Mouse (Mus musculus) CD4-positive helper T cell, adult 2 months (primary cell): ENCODE results near the gene Fig4.

Experiments used
- DNase-seq: peaks from one replicate; pipeline ENCODE4 v3.0.0-alpha.2; 2012; ENCODE audit warnings: low read depth, missing footprints, low spot score

Fig4 gene

DNA sequence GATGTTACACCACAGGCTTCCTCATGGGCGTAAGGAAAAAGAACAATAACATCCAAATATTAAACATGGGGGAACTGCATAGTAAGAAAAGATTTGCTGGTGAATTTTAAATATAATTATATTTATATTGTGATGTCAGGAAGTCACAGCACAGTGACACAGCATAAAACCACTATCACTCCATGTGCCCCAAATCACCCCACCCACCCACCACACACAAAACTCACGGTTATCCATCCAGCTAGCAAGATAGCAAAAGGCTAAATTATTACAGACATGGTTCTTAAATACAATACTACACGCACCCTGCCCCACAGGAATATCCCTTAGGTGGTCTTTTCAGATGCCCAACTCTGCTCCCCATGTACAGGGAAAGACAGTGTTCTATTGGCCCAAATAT lies 89.0 kb downstream of the Fig4 start:
- DNase-seq = no peak

DNA sequence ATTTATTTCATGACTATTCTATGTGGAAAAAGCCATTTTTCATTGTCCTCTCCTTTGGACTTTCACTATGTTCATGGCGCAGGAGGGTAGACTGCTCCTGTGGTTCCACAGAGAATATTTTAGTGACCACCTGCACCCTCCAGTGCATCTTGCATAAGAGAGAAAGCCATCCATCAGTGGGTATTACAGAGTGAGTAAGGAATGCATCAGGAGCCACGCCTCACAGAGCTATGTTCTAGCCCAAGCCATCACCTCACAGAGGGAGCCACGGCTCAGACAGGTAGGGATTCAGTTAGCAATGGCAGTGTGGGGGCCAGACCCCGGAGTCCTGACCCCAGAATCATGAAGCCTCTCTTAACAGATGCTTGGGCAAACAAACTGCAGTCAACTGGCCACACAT lies 93.5 kb downstream of the Fig4 start:
- DNase-seq = no peak

DNA sequence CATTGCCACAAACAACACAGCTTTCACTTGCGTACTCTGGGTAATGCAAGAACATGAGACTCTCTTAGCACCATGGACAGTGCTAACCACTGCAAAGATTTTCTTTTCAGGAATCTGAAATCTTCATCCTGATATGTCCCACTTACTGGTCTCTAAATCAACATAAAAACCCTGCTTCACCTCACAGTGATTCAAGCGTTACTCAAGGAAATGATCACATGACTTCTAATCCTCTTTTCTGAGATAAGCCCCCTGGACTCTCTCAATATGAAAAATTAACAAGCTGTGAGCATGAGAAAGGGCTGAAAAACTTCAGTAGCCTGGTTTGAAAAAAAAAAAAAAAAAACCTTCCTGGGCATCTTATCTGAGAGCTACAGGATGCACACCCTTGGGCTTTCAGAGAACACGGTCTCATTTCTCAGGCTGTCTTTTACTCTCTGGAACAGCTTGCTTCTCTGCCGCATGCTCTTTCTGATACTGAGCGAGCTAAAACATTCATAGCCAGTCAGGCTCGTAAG lies 94.1 kb downstream of the Fig4 start:
- DNase-seq = no peak

DNA sequence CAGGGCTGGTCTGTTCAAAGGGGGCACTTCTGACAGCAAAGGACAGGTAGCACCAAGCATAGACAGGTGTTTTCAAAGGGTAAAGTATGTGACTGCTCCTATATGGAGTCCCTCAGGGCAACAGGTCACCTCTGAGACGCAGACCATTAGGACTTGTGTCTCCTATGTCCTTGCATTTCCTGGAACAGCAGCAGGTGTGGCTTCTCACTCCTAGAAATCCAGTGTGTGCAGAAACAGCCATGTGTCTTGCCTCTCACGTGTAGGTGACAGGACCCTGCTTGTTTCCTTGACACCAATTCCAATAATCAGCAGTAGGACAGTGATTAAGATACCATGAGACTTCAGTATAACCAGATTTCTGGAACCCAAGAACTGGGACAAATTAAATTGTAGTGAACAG lies 97.4 kb downstream of the Fig4 start:
- no peak for DNase-seq

DNA sequence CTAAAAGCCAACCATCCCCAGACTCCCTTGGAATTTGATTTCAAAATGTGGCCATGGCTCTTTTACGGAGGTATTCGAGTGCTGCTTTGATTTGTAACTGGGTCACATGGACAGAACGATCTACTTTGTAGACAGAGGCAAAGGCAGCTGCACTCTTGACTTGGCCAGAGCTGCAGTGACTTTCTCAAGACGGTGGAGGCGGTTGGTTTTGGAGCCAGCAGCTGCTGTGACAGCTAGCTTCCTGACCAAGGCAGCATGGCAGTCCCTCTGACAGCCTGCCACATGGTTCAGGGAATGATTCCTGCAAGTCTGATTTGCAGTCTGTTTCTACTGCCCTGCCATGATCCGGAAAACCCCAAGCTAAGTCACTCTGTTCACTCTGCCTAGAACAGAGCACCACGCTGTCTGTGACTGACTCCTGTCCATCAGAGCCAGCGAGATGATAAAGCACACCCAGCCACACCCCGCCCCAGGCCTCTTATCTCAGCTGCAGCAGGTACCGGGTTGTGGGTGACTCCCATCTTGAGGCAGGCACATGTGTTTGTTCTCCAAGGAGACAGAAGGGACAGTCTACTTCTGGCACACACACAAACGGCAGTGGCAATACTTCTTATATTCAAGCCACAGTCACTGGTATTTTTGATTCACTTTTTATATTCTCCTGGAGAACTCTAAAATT lies 98.3 kb downstream of the Fig4 start:
- no peak for DNase-seq

DNA sequence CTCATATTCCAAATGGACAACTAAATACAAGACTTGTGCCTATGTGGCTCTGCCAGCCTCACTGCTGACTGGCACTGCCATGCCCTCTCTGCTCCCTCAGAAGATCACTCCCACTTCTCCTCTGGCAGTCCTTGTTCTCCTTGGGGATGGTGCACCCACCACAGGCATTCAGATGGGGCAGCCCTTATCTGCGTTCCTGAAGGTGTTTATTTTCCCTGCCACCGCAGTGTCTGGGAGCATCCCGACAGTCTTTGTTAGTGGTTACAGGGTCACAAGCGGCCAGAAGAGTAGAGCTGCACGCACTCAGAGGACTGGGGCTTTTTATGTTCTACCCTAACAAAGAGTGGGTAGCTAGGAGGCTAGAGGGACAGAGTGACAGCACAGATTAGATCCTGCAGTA lies 98.9 kb downstream of the Fig4 start:
- no peak for DNase-seq

DNA sequence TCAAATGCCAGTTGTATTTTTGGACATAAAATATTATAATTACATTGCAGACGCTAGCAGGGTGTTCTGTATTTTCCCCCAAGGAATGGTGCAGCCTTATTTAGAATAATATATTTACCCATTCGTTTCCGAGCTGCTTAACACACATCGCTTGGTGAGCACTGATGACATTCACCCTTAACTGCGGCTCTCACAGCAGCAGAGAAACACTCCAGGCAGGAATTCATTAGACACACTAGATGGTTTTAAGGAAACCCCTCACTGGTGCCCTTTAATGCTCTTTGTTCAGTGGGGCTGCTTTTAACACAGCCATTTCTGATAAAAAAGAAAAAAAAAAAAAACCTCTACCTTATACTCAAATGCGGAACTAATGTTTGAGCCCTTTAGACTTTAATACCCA lies 104.3 kb downstream of the Fig4 start:
- no peak for DNase-seq

DNA sequence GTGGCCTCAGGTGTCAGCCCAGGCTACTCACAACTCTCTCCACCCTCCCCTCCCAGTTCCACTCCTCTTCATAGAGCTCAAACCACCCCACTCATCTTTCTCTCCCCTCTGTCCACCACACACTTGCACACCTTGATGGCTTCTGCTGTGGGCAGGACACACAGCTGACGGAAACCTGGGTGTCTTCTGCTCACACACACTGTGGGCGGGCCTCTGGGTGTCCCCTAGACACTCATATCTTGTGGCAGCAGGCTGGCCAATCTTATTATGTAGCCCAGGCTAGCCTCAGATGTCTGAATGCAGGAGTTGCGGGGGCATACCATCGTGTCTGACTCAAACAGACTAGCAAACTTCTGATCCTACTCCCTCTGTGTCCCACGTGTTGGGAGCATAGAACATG lies 105.3 kb downstream of the Fig4 start:
- no peak for DNase-seq

DNA sequence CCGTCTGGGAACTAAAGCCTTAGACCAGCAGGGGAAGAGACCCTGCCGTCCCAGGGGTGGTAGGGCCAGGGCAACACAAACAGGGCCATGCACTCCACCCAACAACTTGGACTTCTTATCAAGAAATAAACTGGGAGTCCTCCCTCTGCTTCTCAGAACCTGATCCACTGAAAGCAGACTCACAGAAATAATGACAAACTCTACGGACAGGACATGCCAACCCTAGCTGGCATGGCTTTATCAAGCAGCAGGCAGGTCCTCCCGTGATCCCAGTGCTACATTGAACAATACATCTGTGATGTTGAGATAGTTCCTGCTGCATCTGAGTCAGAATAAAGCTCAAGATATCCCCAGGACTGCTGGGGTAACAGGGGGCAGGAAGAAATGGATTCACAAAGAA lies 106.8 kb downstream of the Fig4 start:
- no peak for DNase-seq

DNA sequence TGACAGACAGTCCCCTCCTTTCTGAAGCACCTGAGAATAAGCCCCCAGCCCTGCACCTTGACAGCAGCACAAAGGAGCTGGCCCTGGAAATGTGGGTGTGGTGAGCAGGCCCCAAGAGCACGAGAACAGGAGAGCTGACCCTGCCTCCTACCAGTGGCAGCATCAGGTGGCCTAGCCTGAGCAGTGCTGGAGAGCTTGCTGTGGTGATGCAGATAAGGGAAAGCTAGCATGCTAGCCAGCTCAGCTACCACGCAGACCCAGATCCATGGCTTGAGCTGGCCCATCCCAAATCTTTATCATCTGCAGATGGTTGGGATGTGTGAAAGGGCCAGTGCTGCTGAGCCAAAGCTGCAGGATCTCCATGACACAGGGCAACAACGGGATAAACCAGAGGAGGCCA lies 113.7 kb downstream of the Fig4 start:
- DNase-seq = no peak

DNA sequence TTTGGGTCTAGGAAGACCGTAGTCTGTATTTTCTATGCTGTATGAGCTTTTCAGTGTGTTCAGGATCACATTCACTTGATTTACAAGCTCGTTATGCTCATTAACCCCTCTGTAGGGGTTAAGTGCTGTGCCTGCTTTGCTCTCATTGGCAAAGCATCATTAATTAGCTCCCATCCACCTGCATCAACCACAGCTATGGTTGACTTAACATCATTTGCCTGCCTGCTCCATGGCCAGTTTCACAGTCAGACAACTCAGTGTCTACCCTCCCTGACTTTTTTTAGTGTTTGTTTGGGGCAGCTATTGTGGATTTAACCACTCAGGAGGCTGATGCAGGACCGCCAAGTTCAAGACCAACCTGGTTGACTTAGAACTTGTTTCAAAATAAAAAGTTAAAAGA lies 119.1 kb downstream of the Fig4 start:
- DNase-seq = no peak

DNA sequence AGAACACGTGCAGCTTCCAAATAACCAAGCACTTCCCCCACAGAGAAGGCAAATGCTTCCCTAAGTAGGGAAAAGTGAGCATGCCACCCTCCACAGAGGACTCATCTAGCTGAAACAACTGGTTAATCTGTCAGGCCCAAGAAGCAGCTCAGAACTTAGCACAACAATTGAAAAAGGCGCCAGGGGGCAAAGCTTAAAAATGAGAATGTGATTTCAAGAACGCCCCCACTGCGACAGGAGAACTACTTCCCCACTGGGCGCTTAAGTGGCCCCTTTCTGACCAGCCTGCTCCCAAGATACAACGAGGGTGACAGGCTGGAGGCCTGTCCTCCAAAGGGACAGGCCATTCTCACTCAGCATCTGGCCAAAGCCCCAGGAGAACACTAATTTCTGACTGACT lies 120.4 kb downstream of the Fig4 start:
- DNase-seq = no peak

DNA sequence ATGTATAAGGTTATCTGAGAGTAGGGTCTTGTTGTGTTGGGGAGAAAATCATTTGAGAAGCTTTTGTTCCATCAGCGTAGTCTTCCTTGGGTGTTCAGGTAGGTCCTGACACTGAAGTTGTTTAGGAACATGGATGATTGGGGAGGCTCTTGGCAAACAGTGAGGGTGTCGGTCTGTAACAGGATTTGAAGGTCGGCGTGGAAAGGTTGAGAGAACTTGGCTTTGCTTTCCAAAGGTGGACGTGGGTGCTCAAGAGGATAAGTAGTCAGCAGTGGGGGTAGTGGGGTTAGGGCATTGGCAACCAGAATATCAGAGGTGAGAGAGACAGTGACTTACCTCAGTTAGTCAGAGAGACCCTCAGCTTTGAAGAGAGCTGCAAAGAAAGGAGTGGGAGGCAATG lies 136.9 kb downstream of the Fig4 start:
- DNase-seq = no peak

DNA sequence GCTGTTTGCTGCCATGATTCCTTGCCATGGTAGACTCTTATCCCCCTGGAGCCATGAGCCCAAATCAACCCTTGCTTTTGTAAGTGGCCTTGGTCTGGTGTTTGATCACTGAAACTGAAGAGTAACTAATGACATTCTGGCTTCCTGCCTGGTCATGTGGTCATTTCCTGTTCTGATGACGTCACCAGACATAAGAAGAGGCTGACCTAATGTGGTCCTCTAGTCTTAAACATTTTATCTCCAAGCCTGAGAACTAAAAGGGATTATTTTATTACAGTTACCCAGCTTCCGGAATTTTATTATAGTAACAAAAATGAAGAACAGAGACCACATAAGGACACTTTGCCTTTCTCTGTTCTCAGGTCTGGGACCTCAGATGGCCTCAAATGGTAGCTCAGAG lies 140.0 kb downstream of the Fig4 start:
- DNase-seq = no peak

DNA sequence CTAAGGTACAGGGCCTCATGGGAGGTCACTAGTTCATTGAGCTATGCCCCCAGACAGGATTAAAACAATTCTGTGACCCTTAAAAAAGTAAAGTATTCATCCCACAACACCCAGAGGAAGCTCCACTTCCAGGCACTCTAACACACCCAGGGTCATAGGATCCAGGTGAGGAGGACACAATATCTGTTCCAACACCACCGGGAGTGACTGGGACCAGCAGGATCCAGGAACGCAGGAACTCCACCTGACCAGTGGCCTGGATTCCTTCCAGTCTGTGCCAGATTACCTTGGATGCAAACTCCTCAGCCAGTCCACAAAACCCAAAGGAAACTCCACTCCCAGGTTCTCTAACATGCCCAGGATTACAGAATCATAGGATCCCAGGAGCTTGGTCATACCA lies 145.8 kb downstream of the Fig4 start:
- DNase-seq = no peak

DNA sequence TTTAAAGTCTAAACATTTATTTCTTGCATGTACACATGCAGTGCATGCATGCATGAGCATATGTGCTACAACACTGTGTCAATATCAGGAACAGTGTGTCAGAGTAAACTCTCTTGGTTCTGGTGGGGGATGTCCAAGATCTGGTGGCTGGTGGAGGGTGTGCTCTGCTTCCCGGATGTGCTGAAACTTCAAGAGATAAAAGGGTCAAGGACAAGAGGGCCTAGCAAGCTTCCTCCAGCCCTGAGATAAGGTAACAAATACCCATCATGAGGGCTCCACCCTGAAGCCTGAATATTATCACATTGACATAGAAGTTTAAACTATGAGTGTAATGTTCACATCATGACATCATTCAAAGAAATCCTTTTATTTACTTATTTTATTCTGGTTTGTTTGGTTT lies 146.4 kb downstream of the Fig4 start:
- no peak for DNase-seq

DNA sequence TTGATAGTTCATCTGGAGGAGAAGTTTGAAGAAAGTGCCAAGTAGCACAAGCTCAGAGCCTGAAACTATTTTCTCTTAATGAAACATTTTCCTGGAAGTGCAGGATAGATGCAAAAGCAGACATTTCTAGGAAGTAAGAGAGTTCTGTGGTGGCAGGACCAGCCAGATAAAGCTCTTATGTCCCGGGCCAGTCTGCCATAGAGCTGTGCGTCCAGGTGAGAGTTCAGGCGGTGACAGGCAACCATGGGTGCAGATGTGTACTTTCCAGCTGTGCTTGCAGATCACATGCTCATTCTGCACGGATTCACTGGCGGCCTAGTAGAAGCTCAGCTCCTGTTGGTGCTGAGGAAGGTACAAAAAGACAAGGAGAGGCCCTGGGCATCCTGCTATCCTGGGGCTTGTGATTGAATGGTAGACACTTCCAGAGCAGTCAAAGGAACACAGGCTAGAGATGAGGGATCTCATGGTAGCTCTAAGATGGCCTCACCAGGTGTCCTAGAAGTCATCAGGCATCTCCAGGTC lies 149.8 kb downstream of the Fig4 start:
- DNase-seq = no peak

DNA sequence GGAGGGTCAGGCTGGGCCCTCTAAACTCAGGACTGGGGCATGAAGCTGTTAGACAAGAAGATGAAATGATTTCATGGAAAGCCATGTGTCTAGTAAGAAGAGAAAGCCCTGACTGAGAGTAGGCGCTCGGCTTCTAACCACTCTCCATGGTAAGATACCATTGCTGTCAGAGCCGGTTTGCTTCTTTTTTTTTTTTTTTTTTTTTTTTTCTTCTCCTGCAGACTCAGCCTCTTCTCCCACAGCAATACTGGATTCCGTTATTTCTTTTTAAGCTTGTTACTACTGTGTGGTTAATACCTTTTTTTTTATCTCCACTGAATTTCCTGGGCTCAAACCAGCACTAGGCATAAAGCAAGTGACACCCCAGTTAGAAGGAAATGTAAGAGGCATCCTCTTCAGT lies 151.2 kb downstream of the Fig4 start:
- DNase-seq = no peak

DNA sequence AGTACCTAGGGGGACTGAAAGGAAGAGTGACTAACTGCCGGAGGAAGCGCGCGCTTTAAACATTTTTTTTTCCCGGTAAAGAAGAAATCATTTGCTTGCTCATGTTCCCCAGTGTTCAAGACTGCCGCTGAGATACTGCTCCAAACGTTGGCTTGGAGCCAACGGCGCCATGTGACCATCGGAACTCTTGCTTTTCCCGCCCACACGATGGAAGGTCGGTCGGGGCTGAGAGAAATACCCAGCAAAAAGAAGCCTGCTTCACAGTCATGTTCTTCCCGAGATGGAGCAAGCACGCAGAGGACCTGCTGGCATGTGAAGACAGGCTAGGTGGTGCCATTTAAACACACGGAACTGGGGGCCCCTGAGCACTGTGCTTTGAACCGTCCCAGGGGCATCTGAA lies 151.6 kb downstream of the Fig4 start:
- no peak for DNase-seq

DNA sequence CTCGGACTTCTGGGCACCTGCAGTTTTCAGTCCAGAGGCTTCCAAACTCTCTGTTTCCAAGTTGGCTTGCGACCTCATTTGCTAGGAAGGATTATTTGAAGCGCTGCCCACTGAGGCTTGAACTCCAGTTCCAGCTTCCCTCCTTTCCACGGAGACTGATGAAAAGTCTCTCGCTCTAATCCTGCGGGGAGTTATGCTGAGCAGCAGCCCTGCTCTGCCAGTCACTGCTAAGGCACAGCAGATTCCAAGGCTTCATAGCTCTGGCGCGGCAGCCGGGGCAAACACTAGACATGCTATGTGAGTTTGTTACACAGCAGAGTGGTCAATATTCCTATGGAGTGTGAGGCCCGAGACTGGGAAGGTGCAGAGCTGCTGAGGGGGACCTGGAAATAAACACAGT lies 152.0 kb downstream of the Fig4 start:
- DNase-seq = no peak

DNA sequence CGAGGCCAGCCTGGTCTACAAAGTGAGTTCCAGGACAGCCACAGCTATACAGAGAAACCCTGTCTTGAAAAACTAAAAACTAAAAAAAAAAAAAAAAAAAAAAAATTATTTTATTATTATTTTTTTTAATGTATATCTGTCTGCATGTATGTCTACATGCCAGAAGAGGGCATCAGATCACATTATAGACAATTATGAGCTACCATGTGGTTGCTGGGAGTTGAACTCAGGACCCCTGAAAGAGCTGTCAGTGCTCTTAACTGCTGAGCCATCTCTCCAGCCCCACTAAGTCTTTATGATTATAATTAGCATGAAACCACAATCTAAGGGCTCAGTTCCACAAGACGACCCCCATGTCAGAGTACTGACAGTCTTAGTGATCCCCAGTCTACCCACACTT lies 152.6 kb downstream of the Fig4 start:
- no peak for DNase-seq

DNA sequence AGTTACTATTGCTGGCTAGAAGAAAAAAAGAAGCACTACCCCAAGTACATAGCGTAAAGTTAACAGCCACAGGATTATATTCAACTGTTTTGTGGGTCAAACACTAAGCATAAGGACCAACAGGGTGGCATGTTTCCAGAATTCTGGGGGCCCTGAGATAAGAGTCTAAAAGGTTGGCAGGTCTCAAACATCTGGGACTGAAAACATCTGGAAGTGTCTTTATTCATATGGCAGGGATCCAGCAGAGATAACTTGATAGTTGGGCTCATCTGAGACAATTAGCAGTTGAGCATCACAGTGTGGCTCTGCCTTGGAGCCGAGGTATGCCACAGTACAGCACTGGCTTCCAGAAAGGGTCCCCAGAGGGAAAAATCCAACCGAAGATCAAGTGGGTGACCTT lies 153.8 kb downstream of the Fig4 start:
- DNase-seq = no peak

DNA sequence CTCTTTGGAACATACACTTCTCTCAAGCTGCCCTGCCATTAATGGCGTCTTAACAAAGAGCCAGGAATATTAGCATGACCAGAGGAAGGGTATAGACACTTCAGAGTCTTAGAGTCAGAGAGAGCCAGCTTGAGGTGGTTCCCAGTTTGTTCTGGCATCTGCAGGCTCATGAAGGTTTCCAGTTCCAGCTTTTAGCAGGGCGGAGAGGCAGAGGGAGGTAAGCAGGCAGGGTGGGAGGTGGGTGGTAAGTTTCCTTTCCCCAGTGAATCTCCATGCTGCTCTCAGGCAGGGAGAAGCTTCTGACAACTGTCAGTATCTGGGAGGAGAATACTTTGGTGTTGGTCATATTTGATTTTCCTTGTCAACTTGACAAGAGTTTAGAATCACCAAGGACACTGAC lies 156.9 kb downstream of the Fig4 start:
- no peak for DNase-seq
